Comparison of ENCODE assay signal across 17 mouse cellular contexts in genomic region chr11:52557836-52558235, GRCm38 (mm10).
"Had no signal": no experiment of that assay in that cellular context is flagged by ENCODE, and none has a peak within 500 bp of the region (broad histone marks: within the 10 kb centered on the region; RNA-seq: fewer than 3 reads in every experiment).

No protein-coding gene starts in this region.

- H3K27me3 ChIP-seq: lung, embryonic 15.5 days; midbrain, embryonic 13.5 days; midbrain, embryonic 15.5 days; neural tube, embryonic 12.5 days; stomach, embryonic 15.5 days had no signal

- H3K36me3 ChIP-seq: lung, embryonic 15.5 days; midbrain, embryonic 13.5 days; midbrain, embryonic 15.5 days; neural tube, embryonic 12.5 days; stomach, embryonic 15.5 days had no signal

- DNase-seq: liver, postnatal 0 days; lung, adult 2 months; lung, postnatal 14 days; lung, postnatal 36 days; right cerebral cortex, postnatal 14 days; thymus, adult 2 months; thymus, postnatal 25 days; thymus, postnatal 4 days had no signal

- H3K9ac ChIP-seq: liver, postnatal 0 days; lung, embryonic 15.5 days; midbrain, embryonic 13.5 days; midbrain, embryonic 15.5 days; neural tube, embryonic 12.5 days; stomach, embryonic 15.5 days had no signal

- ATAC-seq: liver, postnatal 0 days; lung, postnatal 0 days; midbrain, embryonic 13.5 days; midbrain, embryonic 15.5 days had no signal

- H3K4me2 ChIP-seq: lung, embryonic 15.5 days; midbrain, embryonic 13.5 days; midbrain, embryonic 15.5 days; neural tube, embryonic 12.5 days; stomach, embryonic 15.5 days had no signal

- H3K4me3 ChIP-seq: lung, embryonic 15.5 days; megakaryocyte, embryonic 14.5 days; midbrain, embryonic 13.5 days; midbrain, embryonic 15.5 days; neural tube, embryonic 12.5 days; stomach, embryonic 15.5 days had no signal

- H3K9me3 ChIP-seq: lung, embryonic 15.5 days; megakaryocyte, embryonic 14.5 days; midbrain, embryonic 13.5 days; midbrain, embryonic 15.5 days; neural tube, embryonic 12.5 days; stomach, embryonic 15.5 days had no signal

- H3K27ac ChIP-seq: lung, embryonic 15.5 days; macrophage; midbrain, embryonic 13.5 days; midbrain, embryonic 15.5 days; neural tube, embryonic 12.5 days; stomach, embryonic 15.5 days; stomach, postnatal 0 days had no signal
